Mouse (Mus musculus) stomach, postnatal 0 days (tissue): Measurements from ENCODE around the gene Ube2n.
A peak's percentile ranks its signal among the peaks of the same experiment; 100 is the strongest.

Source experiments
- CTCF ChIP-seq: IDR thresholded peaks from 2 replicates; pipeline ENCODE4 v1.5.1; 2016; ENCODE audit warnings: antibody characterized with exemption, low read depth, mild to moderate bottlenecking, moderate library complexity
- EP300 ChIP-seq: optimal IDR thresholded peaks from 2 replicates; pipeline ENCODE3; 2016; ENCODE audit warnings: antibody characterized with exemption

GRCm38 (mm10) chr10:95475923-95476322 is 39.0 kb upstream of the Ube2n start:
- TF ChIP-seq CTCF (peak; percentile 98), EP300 (no peak)
